Comparison of ENCODE assay signal across 32 mouse cellular contexts in the genomic region with DNA sequence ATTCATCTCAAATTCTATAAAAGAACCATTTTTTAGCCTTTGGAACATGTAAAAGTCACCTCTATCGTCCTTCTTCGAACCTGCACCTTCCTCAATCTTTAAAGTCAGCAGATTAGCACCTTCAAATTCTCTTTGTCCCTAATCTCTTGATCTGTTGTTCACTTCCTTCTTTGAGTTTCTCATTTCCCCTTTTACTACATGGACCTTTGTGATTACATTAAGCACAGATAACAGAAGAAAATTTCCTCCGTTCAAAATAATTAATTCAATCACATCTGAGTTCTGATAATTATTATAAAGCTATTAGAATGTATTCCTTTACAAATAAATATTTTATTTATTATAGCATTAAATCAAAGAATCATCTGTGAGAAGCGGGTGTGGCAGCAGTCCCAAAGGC.
"Had no signal": no experiment of that assay in that cellular context is flagged by ENCODE, and none has a peak within 500 bp of the region (broad histone marks: within the 10 kb centered on the region; RNA-seq: fewer than 3 reads in every experiment).

No protein-coding gene starts in this region.

- ATAC-seq: liver, embryonic 12.5 days; liver, postnatal 0 days; lung, postnatal 0 days; midbrain, embryonic 13.5 days; midbrain, embryonic 15.5 days; midbrain, embryonic 16.5 days had no signal

- DNase-seq: left cerebral cortex, postnatal 4 days; liver; liver, embryonic 13.5 days; liver, postnatal 0 days; lung, adult 18-20 months; lung, adult 2 months; lung, embryonic 14.5 days; lung, postnatal 10 days; lung, postnatal 14 days; lung, postnatal 36 days; lung, postnatal 4 days; midbrain, embryonic 14.5 days had no signal

- H3K4me3 ChIP-seq: limb, embryonic 10.5 days; limb, embryonic 12.5 days; limb, embryonic 13.5 days; limb, embryonic 15.5 days; liver, embryonic 12.5 days; liver, embryonic 13.5 days; liver, embryonic 15.5 days; lung, embryonic 15.5 days; megakaryocyte, embryonic 14.5 days; midbrain, embryonic 10.5 days; midbrain, embryonic 12.5 days; midbrain, embryonic 13.5 days; midbrain, embryonic 15.5 days; myocyte; neural tube, embryonic 12.5 days had no signal

- H3K4me1 ChIP-seq: limb, embryonic 10.5 days; limb, embryonic 12.5 days; limb, embryonic 13.5 days; limb, embryonic 15.5 days; liver, embryonic 12.5 days; liver, embryonic 13.5 days; liver, embryonic 15.5 days; lung, embryonic 15.5 days; megakaryocyte, embryonic 14.5 days; midbrain, embryonic 10.5 days; midbrain, embryonic 12.5 days; midbrain, embryonic 13.5 days; midbrain, embryonic 15.5 days; neural tube, embryonic 12.5 days had no signal

- H3K9me3 ChIP-seq: limb, embryonic 10.5 days; limb, embryonic 12.5 days; limb, embryonic 13.5 days; limb, embryonic 15.5 days; liver, embryonic 12.5 days; liver, embryonic 13.5 days; liver, embryonic 15.5 days; lung, embryonic 15.5 days; megakaryocyte, embryonic 14.5 days; midbrain, embryonic 10.5 days; midbrain, embryonic 12.5 days; midbrain, embryonic 13.5 days; midbrain, embryonic 15.5 days; neural tube, embryonic 12.5 days had no signal

- H3K36me3 ChIP-seq: limb, embryonic 10.5 days; limb, embryonic 12.5 days; limb, embryonic 13.5 days; limb, embryonic 15.5 days; liver, embryonic 12.5 days; liver, embryonic 13.5 days; liver, embryonic 15.5 days; lung, embryonic 15.5 days; midbrain, embryonic 10.5 days; midbrain, embryonic 12.5 days; midbrain, embryonic 13.5 days; midbrain, embryonic 15.5 days; neural tube, embryonic 12.5 days had no signal

- H3K27ac ChIP-seq: limb, embryonic 10.5 days; limb, embryonic 12.5 days; limb, embryonic 13.5 days; limb, embryonic 15.5 days; liver, embryonic 12.5 days; liver, embryonic 13.5 days; liver, embryonic 14.5 days; liver, embryonic 15.5 days; lung, embryonic 15.5 days; macrophage; midbrain, embryonic 10.5 days; midbrain, embryonic 12.5 days; midbrain, embryonic 13.5 days; midbrain, embryonic 15.5 days; neural tube, embryonic 12.5 days had no signal

- H3K27me3 ChIP-seq: limb, embryonic 12.5 days; limb, embryonic 13.5 days; limb, embryonic 15.5 days; liver, embryonic 12.5 days; liver, embryonic 13.5 days; liver, embryonic 15.5 days; lung, embryonic 15.5 days; megakaryocyte, embryonic 14.5 days; midbrain, embryonic 12.5 days; midbrain, embryonic 13.5 days; midbrain, embryonic 15.5 days; neural tube, embryonic 12.5 days had no signal

- H3K4me2 ChIP-seq: limb, embryonic 12.5 days; limb, embryonic 13.5 days; limb, embryonic 15.5 days; liver, embryonic 11.5 days; liver, embryonic 12.5 days; liver, embryonic 13.5 days; liver, embryonic 15.5 days; lung, embryonic 14.5 days; lung, embryonic 15.5 days; midbrain, embryonic 11.5 days; midbrain, embryonic 12.5 days; midbrain, embryonic 13.5 days; midbrain, embryonic 15.5 days; neural tube, embryonic 12.5 days had no signal

- H3K9ac ChIP-seq: limb, embryonic 12.5 days; limb, embryonic 13.5 days; limb, embryonic 15.5 days; liver, embryonic 12.5 days; liver, embryonic 13.5 days; liver, embryonic 14.5 days; liver, embryonic 15.5 days; liver, postnatal 0 days; lung, embryonic 14.5 days; lung, embryonic 15.5 days; midbrain, embryonic 12.5 days; midbrain, embryonic 13.5 days; midbrain, embryonic 15.5 days; neural tube, embryonic 12.5 days had no signal
